Mouse (Mus musculus): ENCODE measurements around the gene Nfe2l2. TPM values are rescaled to one million over a fixed set of nuclear protein-coding genes. Genes with fewer than 3 reads are reported as not detected.
"Not testable (repeated sequence)": the region's sequence is repeated elsewhere in the genome, so short reads cannot be mapped to it uniquely, and the experiment has no call there.

Nfe2l2 gene
- polyA plus RNA-seq, 1 experiment from 2014 or later: 36.2 TPM

- not testable (repeated sequence) for H3K9me3 ChIP-seq; H3K9ac ChIP-seq; H3K4me1 ChIP-seq; H3K27me3 ChIP-seq; H3K36me3 ChIP-seq; H3K4me2 ChIP-seq (replicated peaks); H3K4me3 ChIP-seq; ATAC-seq (ENCODE audit: insufficient number of reproducible peaks, insufficient read depth, low FRiP score, low TSS enrichment); H3K27ac ChIP-seq
- 92% methylated on average over 2 of the region's 2 CpGs for WGBS
These were observed 67.5 kb downstream of the Nfe2l2 start for GRCm38 (mm10) chr2:75637055-75637304.

DNA sequence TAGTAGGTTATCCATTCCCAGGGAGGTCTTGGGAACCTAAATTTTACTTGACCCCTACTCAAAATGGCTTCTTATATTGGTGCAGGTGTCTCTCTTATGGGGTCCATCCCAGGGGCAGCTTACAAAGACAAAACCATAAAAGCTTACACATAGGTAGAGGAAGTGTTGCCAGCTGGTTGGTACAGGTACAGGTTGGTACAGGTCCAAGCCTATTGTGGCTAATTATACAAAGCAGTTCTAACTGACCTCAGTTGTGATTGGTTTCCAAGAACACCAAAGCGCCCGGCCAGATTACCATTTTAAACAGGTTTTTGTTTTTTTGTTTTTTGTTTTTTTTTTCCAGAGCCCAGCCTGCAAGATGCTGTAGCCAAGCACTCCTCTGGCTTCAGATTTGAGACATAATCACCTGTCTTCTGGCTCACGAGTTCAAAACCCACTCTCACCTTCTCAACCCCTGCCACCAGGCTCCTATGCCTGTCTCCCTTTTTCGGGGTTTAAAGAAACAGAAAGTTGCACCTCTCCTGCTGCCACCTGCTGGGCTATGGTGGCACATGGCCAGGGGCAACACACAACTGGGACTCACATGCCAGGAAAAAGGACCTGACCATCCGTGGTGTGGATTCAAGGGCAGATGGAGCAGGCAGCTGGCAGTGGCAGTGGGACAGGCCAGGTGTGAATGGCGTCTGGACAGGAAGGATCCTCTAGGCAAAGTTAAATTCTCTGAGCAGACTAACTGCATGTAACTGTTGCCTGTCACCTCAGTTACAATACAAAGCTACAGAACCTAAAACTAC lies 68.0 kb downstream of the Nfe2l2 start:
- 67% methylated on average over 6 of the region's 6 CpGs for WGBS
- Histone ChIP-seq H3K4me3 (no peak overlapping the region), H3K4me1 (peaks cover 7% of the 10 kb centered on the region; the same call in 1 of the 2 replicates), H3K9me3 (no peaks in the 10 kb centered on the region), H3K36me3 (no peaks in the 10 kb centered on the region), H3K27me3 (no peaks in the 10 kb centered on the region), H3K9ac (no peak overlapping the region), H3K27ac (no peak overlapping the region), H3K4me2 (replicated peaks) (no peak overlapping the region)
- ATAC-seq (ENCODE audit: insufficient number of reproducible peaks, insufficient read depth, low FRiP score, low TSS enrichment): no peak

DNA sequence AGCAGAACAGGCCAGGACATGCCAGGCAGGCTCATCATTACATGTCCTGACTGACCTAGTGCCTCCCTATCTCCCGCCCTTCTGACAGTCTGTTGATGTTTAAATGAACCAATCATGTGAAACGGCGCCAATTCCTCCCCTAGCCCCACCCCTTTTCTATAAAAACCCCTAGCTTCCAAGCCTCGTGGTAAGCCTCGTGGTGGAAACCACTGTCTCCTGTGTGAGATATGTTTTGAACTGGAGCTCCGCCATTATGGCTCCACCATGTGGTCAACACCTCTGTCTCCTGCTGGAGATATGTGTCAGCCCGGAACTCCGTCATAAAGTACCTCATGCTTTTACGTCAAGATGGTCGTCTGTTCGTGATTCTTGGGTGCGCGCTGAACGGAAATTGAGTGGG lies 70.0 kb downstream of the Nfe2l2 start:
- not testable (repeated sequence) for H3K4me3 ChIP-seq; H3K9me3 ChIP-seq; H3K27ac ChIP-seq; H3K4me2 ChIP-seq (replicated peaks); ATAC-seq (ENCODE audit: insufficient number of reproducible peaks, insufficient read depth, low FRiP score, low TSS enrichment); H3K9ac ChIP-seq; H3K36me3 ChIP-seq; H3K4me1 ChIP-seq; H3K27me3 ChIP-seq
- WGBS: 94% methylated on average over 14 of the region's 14 CpGs

DNA sequence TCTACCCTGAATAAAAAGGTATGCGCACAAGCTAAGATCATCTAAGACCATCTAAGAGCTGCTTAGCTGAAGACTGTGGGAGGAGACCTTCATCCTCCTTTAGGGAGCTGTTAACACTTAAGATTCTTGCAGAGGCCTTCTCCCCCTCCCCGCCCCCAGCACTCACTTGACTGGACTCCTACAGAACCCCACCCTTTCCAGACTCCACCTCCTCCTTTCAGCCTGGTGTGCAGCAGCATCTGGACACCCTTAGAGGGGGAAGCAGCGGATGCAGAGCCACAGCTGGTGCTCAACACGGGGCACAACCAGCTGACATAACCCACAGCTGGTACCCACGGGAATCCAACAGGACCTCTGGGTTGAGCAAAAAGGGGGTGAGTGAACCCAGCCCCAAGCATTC lies 70.7 kb downstream of the Nfe2l2 start:
- no peak overlapping the region for H3K27ac ChIP-seq
- H3K27me3 ChIP-seq: no peaks in the 10 kb centered on the region
- no peaks in the 10 kb centered on the region for H3K9me3 ChIP-seq
- 55% methylated on average over 5 of the region's 5 CpGs for WGBS
- H3K4me2 ChIP-seq (replicated peaks): no peak overlapping the region
- peaks cover 7% of the 10 kb centered on the region; the same call in 1 of the 2 replicates for H3K4me1 ChIP-seq
- ATAC-seq (ENCODE audit: insufficient number of reproducible peaks, insufficient read depth, low FRiP score, low TSS enrichment): no peak
- no peaks in the 10 kb centered on the region for H3K36me3 ChIP-seq
- no peak overlapping the region for H3K4me3 ChIP-seq
- no peak overlapping the region for H3K9ac ChIP-seq

GRCm38 (mm10) chr2:75633381-75633780 lies 71.1 kb downstream of the Nfe2l2 start:
- no peak overlapping the region for H3K4me3 ChIP-seq
- H3K4me2 ChIP-seq (replicated peaks): no peak overlapping the region
- WGBS: 82% methylated on average over 6 of the region's 6 CpGs
- H3K9ac ChIP-seq: no peak overlapping the region
- H3K9me3 ChIP-seq: no peaks in the 10 kb centered on the region
- H3K36me3 ChIP-seq: no peaks in the 10 kb centered on the region
- ATAC-seq (ENCODE audit: insufficient number of reproducible peaks, insufficient read depth, low FRiP score, low TSS enrichment): no peak
- H3K27ac ChIP-seq: no peak overlapping the region
- H3K27me3 ChIP-seq: no peaks in the 10 kb centered on the region
- H3K4me1 ChIP-seq: peaks cover 7% of the 10 kb centered on the region; the same call in 1 of the 2 replicates

DNA sequence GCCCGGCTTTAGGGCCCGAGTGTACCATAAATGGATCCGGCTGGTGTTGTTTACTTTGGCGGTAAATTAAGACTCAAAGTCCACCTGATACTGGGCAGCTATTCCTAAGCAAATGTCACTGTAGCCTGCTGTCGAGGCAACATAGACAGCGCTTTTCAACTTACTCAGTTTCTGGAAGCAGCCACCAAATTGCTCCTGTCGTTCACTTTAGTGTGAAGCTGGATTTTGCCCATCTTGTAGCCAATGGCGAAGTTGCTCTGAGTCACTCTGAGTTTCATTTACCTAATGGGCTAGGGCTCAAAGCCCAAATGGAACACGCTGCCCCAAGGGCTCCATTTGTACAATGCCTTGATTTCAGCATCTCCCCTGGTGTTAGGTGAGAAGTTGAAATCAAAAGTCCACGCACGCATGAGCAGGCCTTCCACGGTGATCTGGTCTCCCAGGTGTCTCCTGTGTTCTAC lies 71.7 kb downstream of the Nfe2l2 start:
- Histone ChIP-seq H3K4me1 (peaks cover 7% of the 10 kb centered on the region; the same call in 1 of the 2 replicates), H3K36me3 (no peaks in the 10 kb centered on the region), H3K9ac (no peak overlapping the region), H3K27ac (no peak overlapping the region), H3K4me3 (no peak overlapping the region), H3K4me2 (replicated peaks) (no peak overlapping the region), H3K9me3 (no peaks in the 10 kb centered on the region), H3K27me3 (no peaks in the 10 kb centered on the region)
- WGBS: 80% methylated on average over 12 of the region's 12 CpGs
- no peak for ATAC-seq (ENCODE audit: insufficient number of reproducible peaks, insufficient read depth, low FRiP score, low TSS enrichment)

- H3K27me3 ChIP-seq: no peaks in the 10 kb centered on the region
- no peaks in the 10 kb centered on the region for H3K36me3 ChIP-seq
- no peak overlapping the region for H3K4me2 ChIP-seq (replicated peaks)
- no peak for ATAC-seq (ENCODE audit: insufficient number of reproducible peaks, insufficient read depth, low FRiP score, low TSS enrichment)
- no peak overlapping the region for H3K9ac ChIP-seq
- H3K4me1 ChIP-seq: peaks cover 7% of the 10 kb centered on the region; the same call in 1 of the 2 replicates
- H3K4me3 ChIP-seq: no peak overlapping the region
- no peak overlapping the region for H3K27ac ChIP-seq
- 82% methylated on average over 6 of the region's 6 CpGs for WGBS
- no peaks in the 10 kb centered on the region for H3K9me3 ChIP-seq
These were observed 72.4 kb downstream of the Nfe2l2 start for GRCm38 (mm10) chr2:75632043-75632442.

- peaks cover 7% of the 10 kb centered on the region; the same call in 1 of the 2 replicates for H3K4me1 ChIP-seq
- no peak overlapping the region for H3K27ac ChIP-seq
- no peak overlapping the region for H3K9ac ChIP-seq
- no peak for ATAC-seq (ENCODE audit: insufficient number of reproducible peaks, insufficient read depth, low FRiP score, low TSS enrichment)
- H3K36me3 ChIP-seq: no peaks in the 10 kb centered on the region
- H3K9me3 ChIP-seq: no peaks in the 10 kb centered on the region
- no peaks in the 10 kb centered on the region for H3K27me3 ChIP-seq
- no peak overlapping the region for H3K4me2 ChIP-seq (replicated peaks)
- H3K4me3 ChIP-seq: no peak overlapping the region
- WGBS: 73% methylated on average over 6 of the region's 6 CpGs
These were observed 73.0 kb downstream of the Nfe2l2 start for GRCm38 (mm10) chr2:75631421-75631820.

DNA sequence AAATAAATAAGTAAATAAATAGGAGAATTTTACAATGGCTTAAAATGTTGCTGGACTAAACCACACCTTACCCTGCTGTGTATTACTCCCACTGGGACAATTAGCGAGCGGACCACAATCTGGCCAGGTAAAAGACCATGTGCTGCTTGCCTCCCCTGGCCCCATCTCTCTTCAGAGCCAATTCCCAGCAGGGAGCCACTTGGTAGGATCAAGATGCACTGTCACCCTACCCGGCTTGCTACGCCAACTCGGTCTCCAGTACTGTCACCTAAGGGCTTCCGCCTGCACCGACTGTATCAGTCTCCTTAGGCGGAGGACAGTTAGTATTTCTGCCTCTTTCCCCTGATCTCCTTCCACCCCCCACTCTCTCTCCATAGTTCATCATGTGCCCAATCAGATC lies 76.0 kb downstream of the Nfe2l2 start:
- H3K4me1 ChIP-seq: peaks cover under 1% of the 10 kb centered on the region; the same call in 1 of the 2 replicates
- no peaks in the 10 kb centered on the region for H3K36me3 ChIP-seq
- H3K9me3 ChIP-seq: no peaks in the 10 kb centered on the region
- H3K9ac ChIP-seq: no peak overlapping the region
- no peak overlapping the region for H3K27ac ChIP-seq
- 90% methylated on average over 8 of the region's 8 CpGs for WGBS
- no peak overlapping the region for H3K4me3 ChIP-seq
- H3K27me3 ChIP-seq: no peaks in the 10 kb centered on the region
- no peak for ATAC-seq (ENCODE audit: insufficient number of reproducible peaks, insufficient read depth, low FRiP score, low TSS enrichment)
- no peak overlapping the region for H3K4me2 ChIP-seq (replicated peaks)

DNA sequence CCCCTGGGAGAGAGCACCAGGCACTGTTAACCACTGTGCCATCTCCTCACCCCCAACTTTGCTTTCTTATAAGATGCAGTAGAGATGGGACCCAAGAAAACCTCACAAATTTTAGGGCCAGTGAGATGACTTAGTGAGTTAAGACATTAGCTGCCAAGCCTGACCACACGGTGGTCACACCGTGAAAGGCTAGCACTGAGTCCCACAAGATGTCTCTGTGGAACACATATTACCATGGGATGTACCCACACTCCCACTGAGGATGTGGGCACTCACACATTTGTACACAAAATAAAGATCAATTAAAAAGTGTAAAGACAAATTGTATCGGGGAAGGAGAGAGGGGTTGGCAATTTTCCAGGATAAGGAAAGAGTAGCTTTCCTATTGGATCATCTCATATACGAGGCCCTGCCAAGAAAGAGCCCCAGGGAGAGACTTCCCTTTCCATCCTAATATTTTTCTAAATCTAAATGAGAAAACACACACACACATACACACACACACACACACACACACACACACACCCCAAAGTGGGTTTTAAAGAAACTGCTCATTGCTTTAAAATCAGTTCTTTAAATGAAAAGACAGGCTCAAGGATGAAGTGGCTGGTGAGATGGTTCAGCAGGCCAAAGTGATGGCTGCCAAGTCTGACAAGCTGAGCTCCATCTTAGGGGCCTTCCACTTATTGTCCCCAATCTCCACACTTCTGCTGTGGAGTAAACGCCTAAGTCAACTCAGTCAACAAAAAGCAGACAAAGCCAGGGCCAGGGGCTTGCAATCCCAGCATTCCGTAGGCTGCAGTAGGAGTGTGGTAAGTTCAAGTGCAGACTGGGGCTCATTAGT lies 77.6 kb downstream of the Nfe2l2 start:
- H3K27ac ChIP-seq: no peak overlapping the region
- no peak for ATAC-seq (ENCODE audit: insufficient number of reproducible peaks, insufficient read depth, low FRiP score, low TSS enrichment)
- H3K4me3 ChIP-seq: no peak overlapping the region
- H3K4me1 ChIP-seq: no peaks in the 10 kb centered on the region
- no peaks in the 10 kb centered on the region for H3K27me3 ChIP-seq
- 81% methylated on average over 6 of the region's 6 CpGs for WGBS
- no peaks in the 10 kb centered on the region for H3K36me3 ChIP-seq
- no peak overlapping the region for H3K4me2 ChIP-seq (replicated peaks)
- no peak overlapping the region for H3K9ac ChIP-seq
- no peaks in the 10 kb centered on the region for H3K9me3 ChIP-seq
